11 mouse cellular contexts compared by ENCODE assay signal in the genomic region with DNA sequence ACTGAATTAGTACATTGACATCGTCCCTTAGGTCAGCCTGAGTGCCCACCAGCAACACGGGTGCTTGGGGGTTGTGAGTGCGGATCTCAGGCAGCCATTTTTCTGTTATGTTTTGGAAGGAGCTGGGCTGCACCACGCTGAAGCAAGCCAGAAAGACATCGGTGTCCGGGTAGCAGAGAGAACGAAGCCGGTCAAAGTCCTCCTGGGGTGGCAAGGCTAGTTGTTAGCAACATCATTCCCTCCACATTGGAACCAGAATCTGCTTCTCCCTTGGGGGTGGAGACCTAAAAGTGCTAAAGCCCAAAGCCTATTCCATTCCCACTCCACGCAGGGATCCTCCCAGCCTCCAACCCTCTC. TPM values are rescaled to one million over a fixed set of nuclear protein-coding genes. Genes with fewer than 3 reads are reported as not detected.
A peak's percentile ranks its signal among the peaks of the same experiment; 100 is the strongest.
DNase-seq lines count a peak whose midpoint lies in the region; ATAC-seq lines count a peak whose summit lies in the region.
"Had no signal": no experiment of that assay in that cellular context is flagged by ENCODE, and none has a peak within 500 bp of the region (broad histone marks: within the 10 kb centered on the region; RNA-seq: fewer than 3 reads in every experiment).

No protein-coding gene starts in this region.

- peak; percentile 32 for DNase-seq in kidney, adult 18-20 months
- DNase-seq in kidney, adult 11 months = no peak
- DNase-seq in embryonic facial prominence, embryonic 14.5 days (ENCODE audit: low spot score) = no peak
- no peak for DNase-seq in layer of hippocampus, adult 11-12 months (ENCODE audit: low spot score)
- no peak for DNase-seq in spleen, adult 12 weeks (ENCODE audit: low spot score)

- H3K27ac ChIP-seq in embryonic facial prominence, embryonic 14.5 days (replicated peaks; ENCODE audit: low read depth, low read length) = no peak overlapping the region
- no peak overlapping the region for H3K27ac ChIP-seq in kidney, embryonic 15.5 days
- H3K27ac ChIP-seq in midbrain, embryonic 16.5 days (ENCODE audit: low read length) = peak overlapping the region; percentile 85

- WGBS in embryonic facial prominence, embryonic 14.5 days = 63% methylated on average over 9 of the region's 9 CpGs
- WGBS in kidney, embryonic 15.5 days = 56% methylated on average over 9 of the region's 9 CpGs
- WGBS in midbrain, embryonic 16.5 days = 43% methylated on average over 9 of the region's 9 CpGs

- H3K4me1 ChIP-seq in embryonic facial prominence, embryonic 14.5 days (ENCODE audit: control insufficient read depth, insufficient read depth, low read length) = no peaks in the 10 kb centered on the region
- H3K4me1 ChIP-seq in kidney, embryonic 15.5 days = peaks cover 9% of the 10 kb centered on the region
- peaks cover 21% of the 10 kb centered on the region for H3K4me1 ChIP-seq in midbrain, embryonic 16.5 days (ENCODE audit: control insufficient read depth, insufficient read depth, low read length)

- H3K27me3 ChIP-seq in embryonic facial prominence, embryonic 14.5 days (replicated peaks; ENCODE audit: control insufficient read depth, insufficient read depth, low read length) = peaks cover 11% of the 10 kb centered on the region
- H3K27me3 ChIP-seq in kidney, embryonic 15.5 days = peaks cover 16% of the 10 kb centered on the region
- H3K27me3 ChIP-seq in midbrain, embryonic 16.5 days (ENCODE audit: control insufficient read depth, insufficient read depth, low read depth, low read length) = no peaks in the 10 kb centered on the region

- no peaks in the 10 kb centered on the region for H3K36me3 ChIP-seq in embryonic facial prominence, embryonic 14.5 days (ENCODE audit: control insufficient read depth, insufficient read depth, low read length)
- H3K36me3 ChIP-seq in kidney, embryonic 15.5 days = no peaks in the 10 kb centered on the region
- no peaks in the 10 kb centered on the region for H3K36me3 ChIP-seq in midbrain, embryonic 16.5 days (ENCODE audit: control insufficient read depth, insufficient read depth, low read length)

- H3K4me2 ChIP-seq in embryonic facial prominence, embryonic 14.5 days (ENCODE audit: low read depth, low read length) = peak overlapping the region; percentile 98
- peak overlapping the region; percentile 100 for H3K4me2 ChIP-seq in kidney, embryonic 15.5 days
- H3K4me2 ChIP-seq in midbrain, embryonic 16.5 days (ENCODE audit: low read length) = peak overlapping the region; percentile 65

- peak overlapping the region; percentile 72; the same call in 1 of the 2 replicates for H3K9ac ChIP-seq in embryonic facial prominence, embryonic 14.5 days (ENCODE audit: low read depth, low read length)
- H3K9ac ChIP-seq in kidney, embryonic 15.5 days = no peak overlapping the region
- peak overlapping the region; percentile 96 for H3K9ac ChIP-seq in midbrain, embryonic 16.5 days (ENCODE audit: low read depth, low read length)

- no peaks in the 10 kb centered on the region for H3K9me3 ChIP-seq in embryonic facial prominence, embryonic 14.5 days (ENCODE audit: control insufficient read depth, low read length)
- H3K9me3 ChIP-seq in kidney, embryonic 15.5 days (replicated peaks) = no peaks in the 10 kb centered on the region
- H3K9me3 ChIP-seq in midbrain, embryonic 16.5 days (replicated peaks; ENCODE audit: control insufficient read depth, low read length, poor library complexity, severe bottlenecking) = no peaks in the 10 kb centered on the region

- peak overlapping the region; percentile 63 for H3K4me3 ChIP-seq in embryonic facial prominence, embryonic 14.5 days (ENCODE audit: low read depth, low read length)
- H3K4me3 ChIP-seq in kidney, embryonic 15.5 days (replicated peaks) = peak overlapping the region; percentile 64
- H3K4me3 ChIP-seq in midbrain, embryonic 16.5 days (ENCODE audit: low read depth, low read length) = peak overlapping the region; percentile 86

- no peak for ATAC-seq in embryonic facial prominence, embryonic 14.5 days (ENCODE audit: low read depth)
- ATAC-seq in kidney, embryonic 15.5 days (replicated peaks; ENCODE audit: low FRiP score) = no peak
- peak; percentile 9; the same call in 1 of the 2 replicates for ATAC-seq in midbrain, embryonic 16.5 days
- ATAC-seq in erythroid progenitor cell, adult 5-6 weeks (replicated peaks; ENCODE audit: low FRiP score, poor library complexity, severe bottlenecking) = no peak

RNA-seq across cellular contexts. Expression of gene Rhov, which starts 0.8 kb away (rescaled TPM):
- 9.8 and 10.4 TPM in 2 replicates for polyA plus RNA-seq in embryonic facial prominence, embryonic 14.5 days (2014; fragmentation: Nextera tagmentation; extraction: Ambion mirVana)
- polyA plus RNA-seq in kidney, embryonic 15.5 days (2015; fragmentation: Nextera tagmentation; extraction: Ambion mirVana) = 0.72 and 1.1 TPM in 2 replicates
- polyA plus RNA-seq in midbrain, embryonic 16.5 days (2015; fragmentation: Nextera tagmentation; extraction: Ambion mirVana) = 47.5 and 53.8 TPM in 2 replicates
- not detected in 2 replicates for total RNA-seq in erythroid progenitor cell, adult 5-6 weeks (2015; ENCODE audit: low replicate concordance)
- not detected in 2 replicates for total RNA-seq in erythroid progenitor cell, adult 5-6 weeks (2017; ENCODE audit: low replicate concordance)

RNA-seq across cellular contexts. Expression of gene Vps18, which starts 18.3 kb away (rescaled TPM):
- polyA plus RNA-seq in embryonic facial prominence, embryonic 14.5 days (2014; fragmentation: Nextera tagmentation; extraction: Ambion mirVana) = 12.5 and 15.5 TPM in 2 replicates
- polyA plus RNA-seq in kidney, embryonic 15.5 days (2015; fragmentation: Nextera tagmentation; extraction: Ambion mirVana) = 17.6 and 19.6 TPM in 2 replicates
- 30.2 and 31.7 TPM in 2 replicates for polyA plus RNA-seq in midbrain, embryonic 16.5 days (2015; fragmentation: Nextera tagmentation; extraction: Ambion mirVana)
- total RNA-seq in erythroid progenitor cell, adult 5-6 weeks (2015; ENCODE audit: low replicate concordance) = 1.1 and 2.1 TPM in 2 replicates
- 3.7 and 4.1 TPM in 2 replicates for total RNA-seq in erythroid progenitor cell, adult 5-6 weeks (2017; ENCODE audit: low replicate concordance)

RNA-seq across cellular contexts. Expression of gene Spint1, which starts 33.1 kb away (rescaled TPM):
- polyA plus RNA-seq in embryonic facial prominence, embryonic 14.5 days (2014; fragmentation: Nextera tagmentation; extraction: Ambion mirVana) = 14.1 and 17.0 TPM in 2 replicates
- polyA plus RNA-seq in kidney, embryonic 15.5 days (2015; fragmentation: Nextera tagmentation; extraction: Ambion mirVana) = 34.3 and 34.7 TPM in 2 replicates
- 0.36 and 0.72 TPM in 2 replicates for polyA plus RNA-seq in midbrain, embryonic 16.5 days (2015; fragmentation: Nextera tagmentation; extraction: Ambion mirVana)
- total RNA-seq in erythroid progenitor cell, adult 5-6 weeks (2015; ENCODE audit: low replicate concordance) = not detected in 2 replicates
- not detected in 2 replicates for total RNA-seq in erythroid progenitor cell, adult 5-6 weeks (2017; ENCODE audit: low replicate concordance)

RNA-seq across cellular contexts. Expression of gene Ppp1r14d, which starts 40.6 kb away (rescaled TPM):
- polyA plus RNA-seq in embryonic facial prominence, embryonic 14.5 days (2014; fragmentation: Nextera tagmentation; extraction: Ambion mirVana) = 0.38 TPM in 1 of 2 replicates, not detected in the other
- polyA plus RNA-seq in kidney, embryonic 15.5 days (2015; fragmentation: Nextera tagmentation; extraction: Ambion mirVana) = 0.68 and 0.80 TPM in 2 replicates
- not detected in 2 replicates for polyA plus RNA-seq in midbrain, embryonic 16.5 days (2015; fragmentation: Nextera tagmentation; extraction: Ambion mirVana)
- total RNA-seq in erythroid progenitor cell, adult 5-6 weeks (2015; ENCODE audit: low replicate concordance) = not detected in 2 replicates
- not detected in 2 replicates for total RNA-seq in erythroid progenitor cell, adult 5-6 weeks (2017; ENCODE audit: low replicate concordance)
- total RNA-seq: common myeloid progenitor, adult 5-6 weeks; left cerebral cortex, postnatal 14 days had no signal
- polyA plus RNA-seq: spleen, adult 2 months had no signal

RNA-seq across cellular contexts. Expression of gene Dll4, which starts 55.3 kb away (rescaled TPM):
- polyA plus RNA-seq in embryonic facial prominence, embryonic 14.5 days (2014; fragmentation: Nextera tagmentation; extraction: Ambion mirVana) = 5.0 and 6.8 TPM in 2 replicates
- 9.9 and 10.5 TPM in 2 replicates for polyA plus RNA-seq in kidney, embryonic 15.5 days (2015; fragmentation: Nextera tagmentation; extraction: Ambion mirVana)
- 4.4 and 5.0 TPM in 2 replicates for polyA plus RNA-seq in midbrain, embryonic 16.5 days (2015; fragmentation: Nextera tagmentation; extraction: Ambion mirVana)
- total RNA-seq in erythroid progenitor cell, adult 5-6 weeks (2015; ENCODE audit: low replicate concordance) = not detected in 2 replicates
- total RNA-seq in erythroid progenitor cell, adult 5-6 weeks (2017; ENCODE audit: low replicate concordance) = not detected in 2 replicates
- total RNA-seq: common myeloid progenitor, adult 5-6 weeks had no signal
